Mouse (Mus musculus): ENCODE results near the gene Fam169b. TPM values are rescaled to one million over a fixed set of nuclear protein-coding genes. Genes with fewer than 3 reads are reported as not detected.
A peak's percentile ranks its signal among the peaks of the same experiment; 100 is the strongest.

Fam169b gene
- polyA plus RNA-seq, 1 experiment from 2014 or later, result not detected

DNA sequence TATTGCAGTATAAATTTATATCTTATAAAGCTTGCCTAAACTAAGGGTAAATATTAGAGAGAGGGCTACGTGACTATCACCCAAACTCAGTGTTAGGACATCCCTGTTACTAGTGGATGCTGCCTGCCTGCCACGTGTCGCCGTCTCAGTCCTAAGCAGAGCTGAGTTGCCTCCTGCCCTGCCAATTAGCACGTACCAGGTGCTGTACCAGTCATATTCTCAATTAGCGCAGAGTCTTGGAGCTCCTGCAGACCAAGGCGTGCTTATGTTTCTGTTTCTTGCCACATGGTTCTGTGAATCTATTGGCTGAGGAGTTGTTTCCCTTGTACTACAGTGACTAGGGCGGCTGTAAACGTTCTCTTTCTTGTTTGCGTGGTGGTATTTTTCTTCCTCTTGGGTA, 72.3 kb downstream of the Fam169b start:
- Histone ChIP-seq H3K4me3 (replicated peaks) (no peak overlapping the region), H3K9ac (replicated peaks) (no peak overlapping the region), H3K27ac (no peak overlapping the region), H3K36me3 (no peaks in the 10 kb centered on the region), H3K4me2 (replicated peaks) (no peak overlapping the region), H3K9me3 (no peaks in the 10 kb centered on the region), H3K4me1 (replicated peaks) (no peaks in the 10 kb centered on the region), H3K27me3 (no peaks in the 10 kb centered on the region)
- no peak for ATAC-seq
- 89% methylated on average over 10 of the region's 10 CpGs for WGBS

DNA sequence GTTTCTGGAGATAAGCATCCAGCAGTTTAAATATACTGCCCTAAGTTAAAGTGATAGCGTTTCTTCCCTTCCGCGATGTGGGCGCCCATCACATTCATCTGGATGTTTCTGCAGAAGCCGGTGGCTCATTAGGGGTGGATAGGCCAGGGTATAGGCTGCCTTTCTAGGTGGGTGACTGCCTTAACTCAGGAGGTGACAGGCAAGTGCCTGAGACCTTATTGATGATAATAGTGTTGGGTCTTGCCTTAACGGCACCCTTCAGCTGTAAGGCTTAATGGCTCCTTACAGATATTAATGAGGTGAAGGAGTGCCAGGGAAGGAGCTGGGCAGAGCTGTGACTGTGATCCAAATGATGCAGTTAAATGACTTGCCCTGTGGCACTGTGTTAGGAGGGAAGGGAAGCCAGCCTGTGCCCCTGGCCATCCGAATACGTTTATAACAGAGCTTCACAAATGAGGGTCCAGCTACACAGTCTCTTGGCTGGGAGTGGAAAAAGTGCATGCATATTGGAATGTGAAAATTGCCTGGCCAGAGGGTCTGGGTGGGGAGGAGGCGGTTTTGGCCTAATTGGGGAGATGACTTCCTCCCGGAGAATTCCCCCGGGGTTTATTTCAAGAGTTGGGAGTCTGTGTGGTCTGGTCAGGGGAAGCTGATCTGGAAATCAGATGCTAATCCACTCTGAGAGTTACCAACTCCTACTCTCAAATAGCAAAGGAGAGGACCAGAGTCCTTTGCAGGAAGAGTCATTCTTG, 81.9 kb downstream of the Fam169b start:
- 0 out of 2 replicates have a peak, but pooled peaks cover 9% of the 10 kb centered on the region for H3K27me3 ChIP-seq
- H3K27ac ChIP-seq, result no peak overlapping the region
- WGBS, result 74% methylated on average over 11 of the region's 11 CpGs
- peak; percentile 44 for ATAC-seq
- no peak overlapping the region for H3K4me2 ChIP-seq (replicated peaks)
- H3K9me3 ChIP-seq, result no peaks in the 10 kb centered on the region
- no peaks in the 10 kb centered on the region for H3K36me3 ChIP-seq
- no peak overlapping the region for H3K4me3 ChIP-seq (replicated peaks)
- 0 out of 2 replicates have a peak, but pooled peaks cover 3% of the 10 kb centered on the region for H3K4me1 ChIP-seq (replicated peaks)
- H3K9ac ChIP-seq (replicated peaks), result no peak overlapping the region

GRCm38 (mm10) chr7:68357407-68357806, 83.8 kb downstream of the Fam169b start:
- Histone ChIP-seq H3K4me3 (replicated peaks) (no peak overlapping the region), H3K9me3 (no peaks in the 10 kb centered on the region), H3K27ac (no peak overlapping the region), H3K27me3 (0 out of 2 replicates have a peak, but pooled peaks cover 9% of the 10 kb centered on the region), H3K4me1 (replicated peaks) (0 out of 2 replicates have a peak, but pooled peaks cover 3% of the 10 kb centered on the region), H3K4me2 (replicated peaks) (no peak overlapping the region), H3K9ac (replicated peaks) (no peak overlapping the region), H3K36me3 (no peaks in the 10 kb centered on the region)
- 27% methylated on average over 7 of the region's 7 CpGs for WGBS
- no peak for ATAC-seq

GRCm38 (mm10) chr7:68362609-68363008, 89.0 kb downstream of the Fam169b start:
- no peak for ATAC-seq
- Histone ChIP-seq H3K27me3 (0 out of 2 replicates have a peak, but pooled peaks cover 9% of the 10 kb centered on the region), H3K4me2 (replicated peaks) (no peak overlapping the region), H3K4me1 (replicated peaks) (no peaks in the 10 kb centered on the region), H3K27ac (no peak overlapping the region), H3K36me3 (no peaks in the 10 kb centered on the region), H3K9me3 (no peaks in the 10 kb centered on the region; the same call in 1 of the 2 replicates), H3K9ac (replicated peaks) (no peak overlapping the region), H3K4me3 (replicated peaks) (no peak overlapping the region)
- 75% methylated on average over 7 of the region's 7 CpGs for WGBS

DNA sequence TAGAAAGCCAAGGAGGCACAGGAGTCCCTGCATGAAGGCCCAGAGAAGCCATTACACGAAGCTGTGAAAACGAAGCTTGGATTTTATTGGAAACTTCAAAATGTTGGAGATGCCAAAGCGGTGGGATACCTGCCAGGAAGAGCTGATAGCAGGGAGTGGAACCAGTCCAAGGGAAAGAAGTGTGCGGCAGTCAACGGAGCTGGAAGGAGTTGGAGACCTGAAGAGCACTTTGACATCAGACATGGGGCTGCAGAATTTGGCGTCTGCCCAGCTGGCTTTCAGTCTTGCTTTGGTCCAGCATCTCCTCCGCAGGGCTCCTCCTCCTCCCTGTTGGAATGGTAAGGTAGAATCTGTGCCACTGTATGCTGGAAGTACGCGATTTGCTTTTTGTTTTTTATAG, 92.1 kb downstream of the Fam169b start:
- Histone ChIP-seq H3K9me3 (no peaks in the 10 kb centered on the region; the same call in 1 of the 2 replicates), H3K4me1 (replicated peaks) (no peaks in the 10 kb centered on the region), H3K4me2 (replicated peaks) (no peak overlapping the region), H3K9ac (replicated peaks) (no peak overlapping the region), H3K27me3 (peaks cover 11% of the 10 kb centered on the region; the same call in 1 of the 2 replicates), H3K27ac (no peak overlapping the region), H3K4me3 (replicated peaks) (no peak overlapping the region), H3K36me3 (no peaks in the 10 kb centered on the region)
- 92% methylated on average over 9 of the region's 9 CpGs for WGBS
- no peak for ATAC-seq

GRCm38 (mm10) chr7:68368948-68369347, 95.3 kb downstream of the Fam169b start:
- H3K27ac ChIP-seq, result no peak overlapping the region
- H3K36me3 ChIP-seq, result no peaks in the 10 kb centered on the region
- H3K9ac ChIP-seq (replicated peaks), result no peak overlapping the region
- H3K4me1 ChIP-seq (replicated peaks), result no peaks in the 10 kb centered on the region
- no peak for ATAC-seq
- peaks cover 39% of the 10 kb centered on the region for H3K27me3 ChIP-seq
- WGBS, result 89% methylated on average over 12 of the region's 12 CpGs
- no peaks in the 10 kb centered on the region; the same call in 1 of the 2 replicates for H3K9me3 ChIP-seq
- no peak overlapping the region for H3K4me3 ChIP-seq (replicated peaks)
- H3K4me2 ChIP-seq (replicated peaks), result no peak overlapping the region

DNA sequence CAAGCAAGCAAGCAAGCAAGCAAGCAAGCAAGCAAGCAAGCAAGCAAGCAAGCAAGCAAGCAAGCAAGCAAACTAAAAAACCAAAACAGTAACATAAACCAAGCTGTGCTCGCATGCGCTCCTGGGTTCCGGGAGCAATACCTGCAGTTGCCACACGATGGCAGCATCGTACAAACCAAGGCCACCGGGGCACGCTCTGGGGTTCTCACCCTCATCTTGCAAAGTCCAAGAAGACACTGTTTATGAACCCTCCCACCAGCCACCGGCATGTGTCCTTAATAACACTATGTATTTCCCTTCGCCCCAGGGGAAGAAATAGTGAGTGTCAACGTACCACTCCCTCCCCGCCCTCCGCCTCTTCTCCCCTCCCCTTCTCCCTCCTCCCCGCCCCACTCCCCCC, 96.1 kb downstream of the Fam169b start:
- no peak overlapping the region for H3K27ac ChIP-seq
- peaks cover 39% of the 10 kb centered on the region for H3K27me3 ChIP-seq
- WGBS, result 0% methylated on average over 12 of the region's 13 CpGs
- H3K4me2 ChIP-seq (replicated peaks), result peak overlapping the region; percentile 47
- H3K9ac ChIP-seq (replicated peaks), result no peak overlapping the region
- ATAC-seq, result peak; percentile 54; the same call in 1 of the 2 replicates
- no peaks in the 10 kb centered on the region for H3K36me3 ChIP-seq
- no peaks in the 10 kb centered on the region; the same call in 1 of the 2 replicates for H3K4me1 ChIP-seq (replicated peaks)
- H3K4me3 ChIP-seq (replicated peaks), result peak overlapping the region; percentile 26; the same call in 1 of the 2 replicates
- H3K9me3 ChIP-seq, result no peaks in the 10 kb centered on the region; the same call in 1 of the 2 replicates

- H3K4me2 ChIP-seq (replicated peaks), result peak overlapping the region; percentile 48
- WGBS, result 18% methylated on average over 16 of the region's 16 CpGs
- peak overlapping the region; percentile 22 for H3K4me3 ChIP-seq (replicated peaks)
Observed at GRCm38 (mm10) chr7:68374109-68374857, 100.6 kb downstream of the Fam169b start.

DNA sequence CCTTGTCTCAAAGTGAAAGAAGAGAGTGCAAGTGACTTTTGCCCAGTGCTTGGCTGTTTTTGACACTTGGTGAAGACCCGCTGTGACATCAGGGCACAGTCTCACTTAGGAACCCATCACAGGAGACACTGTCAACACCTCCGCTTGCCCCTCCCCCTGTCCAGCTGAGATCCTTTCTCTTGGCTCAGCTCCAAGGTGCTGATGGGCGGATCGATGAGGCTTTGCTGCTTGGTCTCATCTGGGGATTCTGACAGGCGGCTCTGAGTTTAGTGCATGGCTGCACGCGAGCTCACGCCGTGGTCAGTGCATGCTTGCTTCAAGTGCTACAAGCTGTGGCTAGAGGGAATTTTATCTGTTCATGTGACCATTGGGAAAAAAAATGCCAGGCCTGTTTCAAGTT, 108.5 kb downstream of the Fam169b start:
- no peak overlapping the region for H3K27ac ChIP-seq
- H3K9me3 ChIP-seq, result no peaks in the 10 kb centered on the region
- H3K4me2 ChIP-seq (replicated peaks), result no peak overlapping the region
- H3K36me3 ChIP-seq, result no peaks in the 10 kb centered on the region
- H3K9ac ChIP-seq (replicated peaks), result no peak overlapping the region
- peaks cover 6% of the 10 kb centered on the region; the same call in 1 of the 2 replicates for H3K4me1 ChIP-seq (replicated peaks)
- H3K27me3 ChIP-seq, result no peaks in the 10 kb centered on the region
- 0 out of 2 replicates have a peak, but pooled peaks have one; percentile 40 for ATAC-seq
- 23% methylated on average over 9 of the region's 9 CpGs for WGBS
- H3K4me3 ChIP-seq (replicated peaks), result no peak overlapping the region

More at GRCm38 (mm10) chr7:68374109-68374857, 100.6 kb downstream of the Fam169b start:
- peak; percentile 65 for ATAC-seq
- H3K4me1 ChIP-seq (replicated peaks), result no peaks in the 10 kb centered on the region; the same call in 1 of the 2 replicates
- H3K27ac ChIP-seq, result peak overlapping the region; percentile 39; the same call in 1 of the 2 replicates
- no peaks in the 10 kb centered on the region for H3K36me3 ChIP-seq
- peaks cover 29% of the 10 kb centered on the region for H3K27me3 ChIP-seq
- H3K9ac ChIP-seq (replicated peaks), result no peak overlapping the region; the same call in 1 of the 2 replicates
- H3K9me3 ChIP-seq, result no peaks in the 10 kb centered on the region

- no peak for ATAC-seq
- WGBS, result 90% methylated on average over 3 of the region's 3 CpGs
- Histone ChIP-seq H3K36me3 (no peaks in the 10 kb centered on the region), H3K27me3 (no peaks in the 10 kb centered on the region), H3K9ac (replicated peaks) (no peak overlapping the region), H3K4me1 (replicated peaks) (peaks cover 6% of the 10 kb centered on the region; the same call in 1 of the 2 replicates), H3K9me3 (no peaks in the 10 kb centered on the region), H3K4me2 (replicated peaks) (no peak overlapping the region), H3K27ac (no peak overlapping the region), H3K4me3 (replicated peaks) (no peak overlapping the region)
Observed at GRCm38 (mm10) chr7:68386767-68387166, 113.1 kb downstream of the Fam169b start.

- no peak overlapping the region for H3K9ac ChIP-seq (replicated peaks)
- no peaks in the 10 kb centered on the region for H3K4me1 ChIP-seq (replicated peaks)
- H3K27ac ChIP-seq, result no peak overlapping the region
- no peaks in the 10 kb centered on the region for H3K36me3 ChIP-seq
- ATAC-seq, result no peak
- no peaks in the 10 kb centered on the region for H3K27me3 ChIP-seq
- H3K4me3 ChIP-seq (replicated peaks), result no peak overlapping the region
- 58% methylated on average over 6 of the region's 6 CpGs for WGBS
- no peaks in the 10 kb centered on the region for H3K9me3 ChIP-seq
- no peak overlapping the region for H3K4me2 ChIP-seq (replicated peaks)
Observed at GRCm38 (mm10) chr7:68395707-68396333, 122.2 kb downstream of the Fam169b start.
